Mouse (Mus musculus): Measurements from ENCODE around the gene Gm15080.
"Not testable (repeated sequence)": the region's sequence is repeated elsewhere in the genome, so short reads cannot be mapped to it uniquely, and the experiment has no call there.

The Gm15080 gene

GRCm38 (mm10) chrX:147992693-147993092 is at the start of gene Gm15080:
Gm15080 (plus strand) TSS chrX:147992993.
- DNase-seq (ENCODE audit: low read depth, low spot score) = not testable (repeated sequence)

Measured in R1 (cell line).